Mouse (Mus musculus): ENCODE data around the gene Gm21627.
"Not testable (repeated sequence)": the region's sequence is repeated elsewhere in the genome, so short reads cannot be mapped to it uniquely, and the experiment has no call there.

Gm21627 gene

DNA sequence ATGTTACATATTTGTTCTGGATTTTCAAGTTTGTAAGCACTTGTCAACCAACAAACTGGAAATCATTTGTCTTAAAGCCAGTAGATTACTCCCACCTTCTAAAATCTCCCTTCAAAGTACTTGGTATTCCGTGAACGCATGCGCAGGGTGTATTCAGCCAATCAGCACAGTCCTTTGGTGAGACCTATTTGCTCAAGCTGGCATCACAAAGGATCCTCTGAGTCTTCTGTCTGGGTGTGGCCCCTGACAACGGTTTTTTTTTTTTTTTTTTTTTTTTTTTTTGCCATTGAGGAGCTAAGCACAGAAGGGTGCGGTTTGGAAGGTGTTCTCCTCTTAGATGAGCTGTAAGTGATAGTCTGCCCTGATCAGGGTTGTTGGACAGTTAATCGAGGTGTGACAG is at the start of gene Gm21627:
Gene Gm21627, plus strand, starts transcription at position 301 of the 400 bp plus-strand sequence.
- not testable (repeated sequence) for DNase-seq (ENCODE audit: low spot score)
